Mouse (Mus musculus): ENCODE measurements around the gene Alpl. TPM values are rescaled to one million over a fixed set of nuclear protein-coding genes. Genes with fewer than 3 reads are reported as not detected.

The Alpl gene
- polyA plus RNA-seq (2012; ENCODE audit: insufficient read depth, insufficient read length, missing spikeins): 7.5 and 20.7 TPM in 2 replicates

DNA sequence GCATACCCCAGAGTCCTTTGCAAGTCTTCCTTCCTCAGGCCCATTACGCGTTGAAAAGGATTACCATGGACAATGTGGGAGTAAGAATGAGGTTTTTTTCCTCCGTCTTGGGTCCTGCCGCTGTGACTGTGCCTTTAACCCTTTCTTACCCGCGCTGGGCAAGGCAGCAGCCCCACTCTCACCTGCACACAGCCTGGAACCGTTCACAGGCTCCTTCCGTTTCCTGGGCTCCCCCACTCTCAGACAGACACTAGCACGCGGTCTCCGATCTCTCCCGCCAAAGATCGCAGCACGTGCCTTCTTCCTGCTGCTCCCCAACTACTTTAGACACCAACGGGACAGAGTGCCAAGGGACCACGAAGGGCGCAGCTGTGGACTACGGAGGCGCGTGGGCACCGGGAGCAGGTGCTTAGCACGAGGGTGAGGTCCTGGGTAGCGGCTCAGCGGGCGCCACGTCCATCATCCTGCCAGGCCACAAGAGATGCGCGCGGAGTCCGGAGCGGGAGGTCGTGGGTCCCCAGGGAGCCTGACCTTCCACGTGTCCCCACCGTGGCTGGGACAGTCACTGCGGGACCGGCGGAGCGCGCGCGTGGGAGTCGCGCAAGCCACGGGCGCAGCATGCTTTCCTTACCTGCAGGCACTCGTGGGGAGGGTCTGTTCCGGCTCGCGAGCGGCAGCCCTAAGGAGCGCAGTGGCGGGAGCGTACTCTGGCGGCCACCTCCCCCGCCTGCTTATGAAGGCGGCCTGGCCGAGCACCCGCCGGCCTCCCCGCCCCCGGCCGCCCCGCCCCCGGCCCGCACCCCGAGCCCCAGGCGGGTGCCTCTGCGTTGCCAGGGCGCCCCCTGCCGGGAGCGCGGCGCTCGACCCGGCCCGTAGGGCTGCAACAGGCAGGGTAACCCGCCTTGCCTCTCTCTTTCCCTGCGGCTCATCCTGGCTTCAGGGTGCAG is at the start of gene Alpl:
Gene Alpl, minus strand, starts transcription at position 774 of the 947 bp plus-strand sequence.
- no peak within 1 kb of the TSS for H3K27ac ChIP-seq (replicated peaks; ENCODE audit: low read depth, low read length)

DNA sequence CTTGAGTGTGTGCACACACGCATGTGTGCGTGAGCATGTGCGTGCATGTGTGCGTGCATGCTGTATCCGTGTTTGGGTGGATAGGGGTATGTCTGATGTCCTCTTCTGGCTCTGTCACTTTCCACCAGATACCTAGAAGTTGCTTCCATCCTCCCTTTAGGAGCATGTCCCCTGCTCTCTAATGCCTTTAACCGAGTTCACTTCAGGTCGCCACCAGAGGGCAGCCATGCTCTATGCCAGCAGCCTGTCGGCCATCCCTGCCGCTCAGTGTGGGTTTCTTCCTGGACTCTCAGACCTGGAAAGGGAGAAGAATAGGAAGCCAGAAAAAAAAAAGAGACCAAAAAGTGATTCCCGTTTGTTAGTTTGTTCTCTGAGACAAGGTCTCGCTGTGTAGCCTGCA is 48.5 kb upstream of the Alpl start:
- no peaks in the 10 kb centered on the region for H3K4me1 ChIP-seq (ENCODE audit: control insufficient read depth, insufficient read depth, insufficient read length, low read length)
- no peak overlapping the region for H3K27ac ChIP-seq (replicated peaks; ENCODE audit: low read depth, low read length)
- no peak overlapping the region for H3K4me3 ChIP-seq (ENCODE audit: insufficient read depth, low read depth, low read length)

More for the DNA sequence above, at the start of gene Alpl:
- H3K4me1 ChIP-seq (ENCODE audit: control insufficient read depth, insufficient read depth, insufficient read length, low read length): no peaks in the 10 kb centered on the region; the same call in 1 of the 2 replicates
- peak within 1 kb of the TSS; percentile 48 for H3K4me3 ChIP-seq (ENCODE audit: insufficient read depth, low read depth, low read length)

DNA sequence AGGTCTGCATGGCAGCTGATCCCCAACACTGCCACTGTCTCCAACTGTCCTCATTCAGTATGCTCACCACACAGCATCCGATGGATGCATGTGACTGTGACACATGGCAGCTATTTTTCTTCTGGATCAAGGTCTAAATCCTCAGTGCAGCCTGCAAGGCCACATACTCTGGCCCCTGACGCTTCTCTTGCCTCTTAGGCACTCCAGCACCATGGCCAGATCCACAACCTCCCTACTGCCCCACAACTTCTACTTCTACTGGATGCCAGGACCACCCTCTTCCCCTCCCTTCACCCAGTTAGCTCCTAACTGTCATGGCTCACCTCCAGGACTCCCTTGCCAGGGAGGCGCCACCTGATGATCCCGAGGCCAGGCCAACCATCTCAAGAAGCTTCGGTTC is 43.3 kb upstream of the Alpl start:
- no peaks in the 10 kb centered on the region for H3K4me1 ChIP-seq (ENCODE audit: control insufficient read depth, insufficient read depth, insufficient read length, low read length)
- no peak overlapping the region for H3K4me3 ChIP-seq (ENCODE audit: insufficient read depth, low read depth, low read length)
- no peak overlapping the region for H3K27ac ChIP-seq (replicated peaks; ENCODE audit: low read depth, low read length)

DNA sequence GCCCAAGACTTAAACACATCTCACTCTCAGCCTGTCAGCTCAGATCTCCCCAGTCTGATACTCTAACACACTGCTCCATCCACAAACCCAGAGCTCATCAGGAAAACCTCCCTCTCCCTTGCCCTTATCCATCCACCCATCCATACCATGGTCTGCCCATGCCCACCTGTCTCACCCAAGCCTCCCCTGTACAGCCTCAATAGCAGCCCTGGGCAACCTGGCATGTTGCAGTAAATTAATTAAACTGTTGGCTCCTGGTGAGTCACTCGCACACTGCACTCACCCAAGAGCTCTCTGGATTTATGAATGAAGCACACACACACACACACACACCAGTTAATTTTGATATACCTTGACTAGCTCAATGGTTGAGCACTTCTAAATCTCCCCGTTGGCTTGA is 42.6 kb upstream of the Alpl start:
- Histone ChIP-seq H3K4me1 (ENCODE audit: control insufficient read depth, insufficient read depth, insufficient read length, low read length) (no peaks in the 10 kb centered on the region), H3K4me3 (ENCODE audit: insufficient read depth, low read depth, low read length) (no peak overlapping the region), H3K27ac (replicated peaks; ENCODE audit: low read depth, low read length) (no peak overlapping the region)

DNA sequence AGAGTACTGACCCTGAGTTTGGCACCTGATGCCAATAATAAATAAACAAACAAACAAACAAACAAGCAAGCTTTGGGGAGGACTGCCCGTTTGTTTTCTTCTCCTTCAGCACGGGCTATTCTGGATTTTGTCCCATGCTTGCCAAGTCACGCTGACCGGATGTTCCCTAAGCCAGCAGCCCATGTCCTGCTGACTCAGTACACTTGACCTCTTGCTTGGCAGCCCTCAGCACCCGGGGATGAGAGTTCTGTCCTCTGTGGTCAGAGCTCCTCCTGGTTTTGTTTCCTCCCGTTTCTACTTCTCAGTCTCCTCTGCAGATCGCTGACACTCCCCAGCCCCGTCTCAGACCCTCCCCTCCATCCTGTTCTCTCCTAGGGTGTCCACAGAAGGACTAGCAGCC is 41.6 kb upstream of the Alpl start:
- H3K4me3 ChIP-seq (ENCODE audit: insufficient read depth, low read depth, low read length): no peak overlapping the region
- no peak overlapping the region for H3K27ac ChIP-seq (replicated peaks; ENCODE audit: low read depth, low read length)
- no peaks in the 10 kb centered on the region for H3K4me1 ChIP-seq (ENCODE audit: control insufficient read depth, insufficient read depth, insufficient read length, low read length)

DNA sequence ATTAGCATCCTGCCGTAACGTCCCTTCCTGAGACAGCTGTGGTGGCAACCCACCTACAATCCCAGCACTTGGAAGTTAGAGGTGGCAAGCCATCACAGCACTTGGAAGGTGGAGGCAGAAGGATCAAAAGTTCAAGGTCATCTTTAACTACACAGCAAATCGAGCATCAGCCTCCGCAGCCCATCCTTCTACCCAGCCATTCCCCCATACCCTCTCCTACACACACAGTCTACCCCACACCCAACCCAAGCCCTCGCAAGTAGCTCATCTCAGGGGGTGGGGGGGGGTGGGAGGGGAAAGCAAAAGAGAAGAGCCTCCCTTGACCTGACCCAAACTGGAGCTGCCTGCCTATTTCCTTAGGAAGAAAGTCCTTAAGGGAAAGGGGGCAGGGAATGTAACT is 40.6 kb upstream of the Alpl start:
- no peak overlapping the region for H3K27ac ChIP-seq (replicated peaks; ENCODE audit: low read depth, low read length)
- H3K4me3 ChIP-seq (ENCODE audit: insufficient read depth, low read depth, low read length): no peak overlapping the region
- no peaks in the 10 kb centered on the region for H3K4me1 ChIP-seq (ENCODE audit: control insufficient read depth, insufficient read depth, insufficient read length, low read length)

DNA sequence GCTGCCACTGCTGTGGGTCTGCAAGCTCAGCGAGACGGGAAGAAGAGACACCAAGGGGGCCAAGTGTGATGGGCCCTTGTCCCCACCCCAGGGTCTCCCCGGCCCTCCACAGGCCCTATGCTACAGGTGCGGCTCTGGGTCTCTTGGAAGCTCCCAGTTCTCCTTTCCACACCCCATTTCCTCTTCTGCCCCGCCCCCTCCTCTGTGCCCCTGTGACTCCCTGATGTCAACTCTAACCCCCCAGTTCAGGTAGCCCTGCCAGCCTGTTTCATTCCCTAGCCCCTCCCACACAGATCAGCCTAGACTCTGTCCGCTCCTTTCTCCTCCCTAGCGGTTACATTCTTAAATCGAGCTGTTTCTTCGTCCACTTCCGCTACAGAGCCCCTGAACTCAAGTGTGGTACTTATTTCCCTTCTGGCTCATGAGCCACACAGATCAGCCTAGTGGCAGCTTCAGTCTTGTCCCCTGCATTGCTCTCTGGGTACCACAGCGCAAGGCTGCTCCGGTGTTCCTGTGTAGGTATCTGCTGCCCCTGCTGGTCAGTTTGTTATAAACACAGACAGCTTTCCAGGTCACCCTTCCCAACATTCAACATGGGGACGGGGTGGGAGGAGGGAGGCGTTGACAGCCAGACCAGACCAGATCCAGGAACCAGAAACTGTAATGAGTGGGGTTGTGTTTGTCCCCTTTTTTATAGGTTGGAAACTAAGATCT is 39.6 kb upstream of the Alpl start:
- no peaks in the 10 kb centered on the region for H3K4me1 ChIP-seq (ENCODE audit: control insufficient read depth, insufficient read depth, insufficient read length, low read length)
- no peak overlapping the region for H3K4me3 ChIP-seq (ENCODE audit: insufficient read depth, low read depth, low read length)
- no peak overlapping the region for H3K27ac ChIP-seq (replicated peaks; ENCODE audit: low read depth, low read length)

DNA sequence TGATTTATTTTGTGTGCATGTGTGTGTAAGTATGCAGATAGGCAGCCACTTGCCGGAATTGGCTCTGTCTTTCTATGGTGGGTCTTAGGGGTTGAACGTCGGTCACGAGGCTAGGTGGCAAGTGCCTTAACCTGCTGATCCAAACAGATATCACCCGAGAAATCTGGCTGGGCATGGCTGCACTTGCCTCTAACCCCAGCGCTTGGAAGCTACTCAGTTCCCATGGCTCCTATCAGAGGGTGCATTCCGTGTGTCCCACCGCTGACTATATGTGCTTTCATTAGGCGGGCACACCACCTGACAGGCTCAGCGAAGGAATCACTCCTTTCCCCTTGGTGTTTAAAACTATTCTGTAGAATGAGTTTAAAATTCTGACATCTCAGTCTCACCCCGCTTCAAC is 35.4 kb upstream of the Alpl start:
- H3K4me3 ChIP-seq (ENCODE audit: insufficient read depth, low read depth, low read length): no peak overlapping the region
- no peak overlapping the region for H3K27ac ChIP-seq (replicated peaks; ENCODE audit: low read depth, low read length)
- no peaks in the 10 kb centered on the region for H3K4me1 ChIP-seq (ENCODE audit: control insufficient read depth, insufficient read depth, insufficient read length, low read length)

DNA sequence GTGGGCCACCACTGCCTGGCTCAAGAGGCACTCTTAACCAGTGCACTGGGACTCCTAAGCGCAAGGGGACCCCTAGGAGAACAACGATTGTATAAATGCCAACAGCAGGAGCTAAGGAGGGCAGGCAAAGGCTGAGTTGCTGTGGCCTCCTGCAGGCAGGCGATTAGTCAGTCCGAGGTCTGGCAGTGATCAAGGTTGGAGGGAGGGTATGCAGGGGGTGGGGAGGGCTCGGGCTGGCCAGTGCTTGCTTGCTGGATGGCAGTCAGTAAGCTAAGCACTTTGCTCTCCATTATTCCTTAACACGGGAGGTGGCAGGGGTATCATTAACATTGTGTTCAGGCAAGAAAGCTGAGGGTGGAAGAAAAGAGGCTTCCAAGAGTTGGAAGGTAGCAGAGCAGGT is 34.2 kb upstream of the Alpl start:
- Histone ChIP-seq H3K4me3 (ENCODE audit: insufficient read depth, low read depth, low read length) (no peak overlapping the region), H3K27ac (replicated peaks; ENCODE audit: low read depth, low read length) (no peak overlapping the region), H3K4me1 (ENCODE audit: control insufficient read depth, insufficient read depth, insufficient read length, low read length) (no peaks in the 10 kb centered on the region)

DNA sequence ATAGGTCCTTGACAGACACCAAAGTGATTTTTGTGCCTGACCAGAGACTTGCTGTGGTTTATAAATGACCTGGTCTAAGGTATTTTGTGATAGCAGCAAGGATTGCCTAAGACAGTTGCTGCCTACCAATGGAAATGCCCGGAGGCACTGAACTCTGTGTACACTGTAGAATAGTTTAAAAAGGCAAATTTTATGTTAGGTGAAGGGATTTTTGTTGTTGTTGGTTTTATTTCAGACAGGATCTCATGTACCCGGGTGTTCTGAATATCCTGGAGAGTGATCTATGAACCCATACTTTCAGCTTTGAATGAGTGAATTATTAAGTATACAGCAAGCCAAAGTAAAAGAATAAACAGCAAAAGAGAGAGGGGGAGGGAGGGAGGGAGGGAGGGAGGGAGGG is 28.7 kb upstream of the Alpl start:
- Histone ChIP-seq H3K27ac (replicated peaks; ENCODE audit: low read depth, low read length) (no peak overlapping the region), H3K4me3 (ENCODE audit: insufficient read depth, low read depth, low read length) (no peak overlapping the region)

DNA sequence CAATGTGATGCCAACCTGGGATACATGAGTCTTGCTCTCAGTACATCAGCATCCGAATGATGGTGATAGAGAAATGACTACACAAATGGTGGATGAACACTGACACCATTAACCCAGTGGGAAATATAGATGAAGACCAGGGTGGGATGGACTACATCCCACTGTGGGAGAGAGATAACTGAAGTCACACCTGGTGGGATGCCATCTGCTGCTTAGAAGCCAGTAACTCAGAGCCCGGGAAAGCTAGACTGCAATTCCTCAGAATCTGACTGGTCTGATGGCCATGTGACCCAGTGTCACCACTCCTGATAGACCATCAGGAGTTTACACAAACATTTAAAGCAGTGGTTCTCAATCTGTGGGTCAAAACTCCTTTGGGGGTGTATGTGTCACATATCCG is 27.4 kb upstream of the Alpl start:
- Histone ChIP-seq H3K27ac (replicated peaks; ENCODE audit: low read depth, low read length) (no peak overlapping the region), H3K4me1 (ENCODE audit: control insufficient read depth, insufficient read depth, insufficient read length, low read length) (peaks cover 12% of the 10 kb centered on the region), H3K4me3 (ENCODE audit: insufficient read depth, low read depth, low read length) (no peak overlapping the region)

More for the DNA sequence above, 28.7 kb upstream of the Alpl start:
- H3K4me1 ChIP-seq (ENCODE audit: control insufficient read depth, insufficient read depth, insufficient read length, low read length): peaks cover 3% of the 10 kb centered on the region

DNA sequence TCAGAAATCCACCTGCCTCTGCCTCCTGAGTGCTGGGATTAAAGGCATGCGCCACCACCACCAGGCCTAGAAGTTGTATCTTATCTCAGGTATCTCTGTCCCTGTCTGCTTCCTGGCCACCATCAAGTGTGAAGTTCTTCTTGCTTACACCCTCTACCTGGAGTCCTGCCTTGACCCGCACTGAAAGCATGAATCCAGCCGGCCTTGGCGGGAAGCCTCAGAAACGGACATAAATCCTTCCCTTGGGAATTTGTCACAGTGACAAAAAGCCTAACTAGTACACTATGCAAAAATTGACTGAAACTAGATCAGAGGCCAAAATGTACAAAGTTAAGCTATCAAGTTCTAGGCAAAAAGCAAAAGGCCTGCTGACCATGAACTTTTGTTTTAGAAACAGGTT is 26.4 kb upstream of the Alpl start:
- H3K27ac ChIP-seq (replicated peaks; ENCODE audit: low read depth, low read length): no peak overlapping the region
- H3K4me3 ChIP-seq (ENCODE audit: insufficient read depth, low read depth, low read length): no peak overlapping the region
- H3K4me1 ChIP-seq (ENCODE audit: control insufficient read depth, insufficient read depth, insufficient read length, low read length): peaks cover 12% of the 10 kb centered on the region

DNA sequence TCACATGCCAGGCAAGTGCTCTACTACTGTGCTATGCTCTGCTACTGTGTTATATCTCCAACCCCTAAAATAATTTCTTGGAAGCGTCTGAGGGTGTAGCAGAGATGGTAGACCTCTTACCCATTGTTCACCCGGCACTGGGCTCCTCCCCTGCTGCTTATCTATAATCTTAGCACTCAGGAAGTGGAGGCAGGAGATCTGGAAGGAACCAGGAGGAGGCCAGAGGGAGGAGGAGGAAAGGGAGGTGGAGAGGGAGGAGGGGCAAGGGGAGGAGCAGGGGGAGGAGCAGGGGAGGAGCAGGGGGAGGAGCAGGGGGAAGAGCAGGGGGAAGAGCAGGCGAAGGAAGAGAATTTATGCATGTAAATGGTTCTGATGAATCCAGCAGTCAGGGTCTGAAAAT is 24.5 kb upstream of the Alpl start:
- H3K4me3 ChIP-seq (ENCODE audit: insufficient read depth, low read depth, low read length): no peak overlapping the region
- peaks cover 13% of the 10 kb centered on the region for H3K4me1 ChIP-seq (ENCODE audit: control insufficient read depth, insufficient read depth, insufficient read length, low read length)
- H3K27ac ChIP-seq (replicated peaks; ENCODE audit: low read depth, low read length): peak overlapping the region; percentile 75

DNA sequence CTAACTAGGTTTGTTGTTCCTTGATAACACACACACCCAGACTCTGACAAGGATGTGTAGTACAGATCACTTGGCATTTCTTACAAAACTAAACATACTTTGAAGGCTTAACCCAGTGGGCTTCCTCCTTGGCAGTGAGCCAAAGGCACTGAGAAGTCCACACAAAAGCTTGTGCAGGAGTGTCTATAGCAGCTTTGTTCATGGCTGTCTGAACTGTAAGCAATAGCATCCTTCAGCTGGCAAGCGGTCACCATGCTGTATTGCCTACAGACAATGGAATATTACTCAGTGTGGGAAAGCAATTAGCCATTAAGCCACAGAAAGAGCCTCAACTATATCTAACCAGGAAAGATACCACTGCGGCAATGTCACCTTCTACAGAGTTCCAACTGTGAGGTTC is 23.3 kb upstream of the Alpl start:
- H3K4me3 ChIP-seq (ENCODE audit: insufficient read depth, low read depth, low read length): no peak overlapping the region
- H3K27ac ChIP-seq (replicated peaks; ENCODE audit: low read depth, low read length): peak overlapping the region; percentile 33
- H3K4me1 ChIP-seq (ENCODE audit: control insufficient read depth, insufficient read depth, insufficient read length, low read length): peaks cover 13% of the 10 kb centered on the region

DNA sequence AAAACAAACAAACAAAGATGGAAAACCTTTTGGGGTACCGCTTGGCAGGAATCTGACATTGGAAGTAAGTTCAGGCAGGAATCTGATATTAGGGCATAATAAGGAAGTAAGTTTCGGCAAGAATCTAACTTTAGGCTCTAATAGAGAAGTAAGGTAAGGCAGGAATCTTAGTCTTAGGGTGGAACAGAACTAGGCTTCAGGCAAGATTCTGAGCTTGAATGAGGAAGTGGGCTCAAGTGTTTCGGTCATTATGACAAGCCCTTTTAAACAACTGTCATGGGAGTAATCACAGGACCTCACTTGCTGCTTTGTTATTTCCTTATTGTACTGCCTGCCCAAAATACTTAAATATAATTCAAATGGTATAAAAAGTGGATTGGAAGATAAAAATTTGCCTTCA is 22.2 kb upstream of the Alpl start:
- H3K27ac ChIP-seq (replicated peaks; ENCODE audit: low read depth, low read length): no peak overlapping the region
- peaks cover 13% of the 10 kb centered on the region for H3K4me1 ChIP-seq (ENCODE audit: control insufficient read depth, insufficient read depth, insufficient read length, low read length)
- H3K4me3 ChIP-seq (ENCODE audit: insufficient read depth, low read depth, low read length): no peak overlapping the region

Measured in brown adipose tissue, adult 24 weeks (tissue).